Mouse (Mus musculus): ENCODE measurements around the gene Hist1h2bh.
"Not testable (repeated sequence)": the region's sequence is repeated elsewhere in the genome, so short reads cannot be mapped to it uniquely, and the experiment has no call there.

GRCm38 (mm10) chr13:23570261-23571021 is 27.2 kb upstream of the Hist1h2bh start:
- not testable (repeated sequence) for TF ChIP-seq POLR2A (IDR thresholded peaks at IDR 0.05; ENCODE audit: borderline replicate concordance, extremely low read depth, insufficient read depth, insufficient read length, poor library complexity, severe bottlenecking); CTCF (IDR thresholded peaks at IDR 0.05; ENCODE audit: borderline replicate concordance, extremely low read depth, insufficient read depth, insufficient read length)

All from brain, embryonic 14.5 days (tissue).